Mouse (Mus musculus) left cerebral cortex, postnatal 25 days (tissue): ENCODE measurements around the gene Zfp189. TPM values are rescaled to one million over a fixed set of nuclear protein-coding genes. Genes with fewer than 3 reads are reported as not detected.
A peak's percentile ranks its signal among the peaks of the same experiment; 100 is the strongest.

Experiments used
- DNase-seq, 2 experiments: peaks; one replicate each; pipeline ENCODE4 v3.0.0; 2022; ENCODE audit warnings: low spot score in 2 of 2, mixed read lengths in 1 of 2
- intact Hi-C: fragments of 180-260 bp; cut with DNase I; formaldehyde crosslinking; loops from one replicate; pipeline ENCODE4 v1.15.1; 2025
- total RNA-seq, 2 experiments: library from RNA; stranded (reverse); gene quantifications; 2 replicates each; pipeline ENCODE4 v1.2.3; 2021

Gene Zfp189
- total RNA-seq, 2 experiments from 2014 or later, result 10.3 to 10.5 TPM

DNA sequence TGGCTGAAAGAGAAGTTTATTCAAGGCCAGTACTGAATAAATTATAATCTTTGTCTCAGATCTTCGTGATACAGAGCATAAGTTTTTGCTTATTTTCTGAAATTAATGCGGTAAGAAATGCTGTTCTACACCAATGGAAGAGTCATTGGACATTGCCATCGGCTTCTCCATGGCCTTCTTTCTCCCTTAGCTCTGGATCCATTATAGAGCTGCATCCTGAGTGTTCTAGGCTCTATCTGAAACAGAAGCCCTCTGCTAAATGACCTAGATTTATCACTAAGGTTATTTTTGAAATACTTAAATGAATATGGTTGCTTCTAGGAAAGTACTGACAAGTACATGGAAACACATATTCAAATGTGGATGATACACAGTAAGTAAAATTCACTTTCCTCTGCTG is 14.1 kb downstream of the Zfp189 start:
- DNase-seq, result no peak
- intact Hi-C loops, result no loop called here

DNA sequence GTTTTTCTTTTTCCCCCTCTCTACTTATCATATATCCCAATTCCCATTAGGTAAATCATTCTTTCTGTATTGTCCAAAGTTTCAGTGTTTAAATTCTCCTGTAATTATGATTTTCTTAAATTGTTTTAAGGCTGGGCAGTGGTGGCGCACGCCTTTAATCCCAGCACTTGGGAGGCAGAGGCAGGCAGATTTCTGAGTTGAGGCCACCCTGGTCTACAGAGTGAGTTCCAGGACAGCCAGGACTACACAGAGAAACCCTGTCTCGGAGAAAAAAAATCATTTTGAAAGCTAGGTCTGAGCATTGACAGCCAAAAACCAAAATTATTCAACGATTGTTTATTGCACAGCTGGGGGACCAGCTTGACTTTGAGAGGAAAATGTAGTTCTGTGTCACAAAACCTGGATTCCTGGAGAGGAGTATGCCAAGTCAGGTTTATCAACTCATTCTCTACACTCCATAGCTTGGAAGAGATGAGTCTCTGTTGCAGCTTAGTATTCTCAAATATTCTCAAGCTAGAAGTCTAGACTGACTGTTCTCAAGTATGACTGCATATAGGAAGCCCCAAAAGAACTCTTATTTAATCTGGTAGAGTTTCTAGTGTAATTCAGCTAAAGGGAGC is 14.8 kb downstream of the Zfp189 start:
- DNase-seq, result no peak
- intact Hi-C loops, result no loop called here

DNA sequence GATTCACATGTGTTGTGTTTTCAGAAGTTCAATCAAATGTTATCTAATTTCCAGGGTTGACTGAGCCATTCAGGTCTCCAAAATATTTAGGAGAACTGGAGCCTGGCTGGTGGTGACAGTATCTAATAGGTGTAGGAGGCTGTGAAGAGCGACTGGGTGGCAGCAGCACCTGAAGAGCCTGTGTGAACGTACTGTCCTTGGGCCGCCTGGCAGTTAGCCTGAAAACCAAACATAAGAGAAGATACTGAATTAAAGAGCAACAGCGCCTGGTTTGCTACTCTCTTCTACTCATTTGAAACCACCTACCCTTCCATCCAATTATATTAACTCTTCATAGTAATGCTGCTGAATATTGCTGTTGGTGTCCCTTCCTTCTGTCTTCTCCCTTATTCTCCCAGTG is 15.7 kb downstream of the Zfp189 start:
- DNase-seq, result no peak
- intact Hi-C loops, result no loop called here

DNA sequence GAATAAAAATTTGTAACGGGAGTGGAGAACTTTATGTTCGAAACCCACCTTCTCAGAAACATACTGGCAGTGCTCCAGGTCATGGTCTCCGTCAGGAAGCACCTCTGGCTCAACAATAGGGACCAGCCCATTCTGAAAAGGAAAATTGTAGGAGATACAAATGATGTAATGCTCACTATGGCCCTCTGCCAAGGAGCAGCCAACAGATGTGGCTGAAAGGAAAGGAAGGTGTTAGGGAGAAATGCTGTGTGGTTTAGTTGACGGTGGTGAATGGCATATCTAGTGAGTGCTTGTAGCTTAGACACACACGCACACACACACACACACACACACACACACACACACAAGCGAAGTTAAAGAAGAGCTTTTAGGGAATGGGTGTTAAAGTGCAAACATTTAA is 18.7 kb downstream of the Zfp189 start:
- intact Hi-C loops, result no loop called here
- peak in 1 of 2 experiments; percentile 10 for DNase-seq

DNA sequence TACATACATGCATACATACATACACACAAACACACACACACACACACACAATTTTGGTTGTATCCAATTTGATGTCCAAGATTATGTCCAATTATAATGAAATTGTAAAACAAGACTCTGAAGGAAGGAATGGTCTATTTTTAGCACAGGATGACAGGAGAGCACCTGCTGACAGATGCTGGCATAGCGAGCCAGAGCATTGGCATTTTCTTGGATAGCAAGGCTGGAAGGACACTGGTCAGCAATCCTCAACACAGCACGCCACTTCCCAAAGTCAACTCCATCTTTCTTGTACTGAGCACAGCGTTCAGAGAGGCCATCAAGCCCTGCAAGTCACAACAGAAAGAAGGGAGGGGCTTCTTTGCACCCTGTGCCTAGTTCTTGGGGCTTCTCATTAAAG is 20.0 kb downstream of the Zfp189 start:
- intact Hi-C loops, result no loop called here
- no peak for DNase-seq

DNA sequence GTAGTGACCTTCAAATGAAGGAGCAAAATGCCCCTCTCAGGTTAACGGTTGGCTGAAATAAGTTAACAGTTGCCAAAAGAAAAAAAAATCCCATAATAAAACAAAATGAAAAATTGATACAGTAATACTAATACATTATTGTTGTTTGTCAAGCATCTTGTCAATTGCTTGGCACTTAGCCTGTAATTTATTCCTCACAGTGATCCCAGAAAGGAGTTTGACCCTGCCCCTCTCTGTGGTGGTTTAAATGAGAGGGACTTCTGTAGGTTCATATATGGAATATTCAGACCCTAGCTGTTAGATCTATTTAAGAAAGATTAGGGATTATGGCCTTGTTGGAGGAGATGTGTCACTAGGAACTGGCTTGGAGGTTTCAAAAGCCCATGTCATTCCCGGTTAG is 25.1 kb downstream of the Zfp189 start:
- DNase-seq, result no peak
- intact Hi-C loops, result no loop called here

DNA sequence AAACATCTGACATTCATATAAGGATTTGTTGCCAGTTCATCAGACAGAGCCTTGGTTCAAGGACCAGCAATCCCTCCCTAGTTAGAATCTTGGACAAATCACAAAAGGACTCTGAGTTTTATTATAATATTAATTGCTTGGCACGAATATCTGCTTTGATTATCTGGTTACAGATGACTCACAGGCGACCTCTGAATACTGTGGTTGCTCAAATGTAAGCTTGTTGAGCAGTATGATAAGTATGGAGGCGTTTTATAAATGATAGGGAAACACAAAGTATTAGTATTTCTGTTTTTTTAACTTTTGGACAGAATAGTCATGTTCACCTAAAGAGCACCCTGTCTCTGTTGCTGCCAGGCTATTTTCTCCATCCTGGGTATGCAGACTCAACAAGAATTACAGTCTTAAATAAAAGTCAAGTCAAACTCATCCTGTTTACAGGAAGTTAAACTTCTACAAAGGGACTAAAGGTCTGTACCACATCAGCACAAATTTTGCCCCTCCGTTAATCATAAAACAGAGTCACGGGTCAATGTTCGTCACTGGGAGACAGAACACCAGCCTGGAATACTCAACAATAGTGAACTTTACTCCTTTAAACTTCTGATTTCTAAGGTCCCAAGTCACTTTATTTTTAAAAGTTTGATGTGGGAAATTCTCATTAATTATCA is 26.0 kb downstream of the Zfp189 start:
- no peak for DNase-seq
- intact Hi-C loops, result no loop called here

DNA sequence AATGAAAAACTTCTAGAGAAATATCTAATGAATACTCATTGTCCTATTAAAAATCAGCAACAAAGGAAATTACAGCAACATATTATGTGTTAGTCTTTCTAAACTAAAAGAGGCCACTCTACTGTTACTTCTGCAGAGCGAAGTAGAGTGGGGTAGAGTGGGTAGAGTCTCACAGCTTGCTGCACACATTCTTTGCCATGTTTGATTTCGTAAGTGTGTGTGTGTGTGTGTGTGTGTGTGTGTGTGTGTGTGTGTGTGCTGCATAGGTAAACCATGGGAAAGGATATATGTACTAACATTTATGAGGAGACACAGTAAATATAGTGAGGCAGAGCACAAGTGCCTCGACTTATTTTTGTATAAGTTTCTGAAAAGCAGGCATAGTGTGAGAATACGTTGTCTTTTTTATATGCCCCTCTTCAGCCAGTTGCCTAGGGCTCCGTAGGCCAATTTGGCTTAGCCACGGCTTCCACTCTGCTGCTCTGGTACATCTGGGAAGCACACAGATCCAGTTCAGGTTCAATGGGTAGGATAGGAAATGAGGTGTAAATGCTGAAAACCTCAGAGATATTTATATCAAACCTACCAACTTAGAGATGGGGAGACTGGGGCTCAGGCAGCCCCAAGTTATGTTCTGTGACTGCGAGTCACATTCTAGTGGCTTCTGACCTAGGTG is 26.7 kb downstream of the Zfp189 start:
- intact Hi-C loops, result no loop called here
- DNase-seq, result no peak

DNA sequence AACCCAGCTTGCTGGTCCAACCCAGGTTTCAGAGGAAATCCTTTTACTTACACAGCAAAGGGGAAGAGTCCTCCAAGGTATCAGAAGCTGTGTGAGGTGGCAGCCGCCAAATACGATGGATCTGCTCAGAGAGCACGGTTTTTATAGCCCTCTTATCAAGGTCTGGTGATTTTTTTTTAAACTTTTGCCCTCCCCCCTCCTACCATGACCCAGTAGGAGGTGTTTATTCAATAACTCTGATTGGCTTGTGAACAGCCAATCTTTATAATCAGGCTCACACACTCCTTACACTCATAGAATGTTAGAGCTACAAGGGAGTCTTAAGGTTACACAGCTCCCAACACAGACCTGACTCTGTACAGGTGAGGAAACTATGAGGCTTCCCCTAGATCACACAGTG is 28.4 kb downstream of the Zfp189 start, which contains the start of gene Aldob:
Gene Aldob, minus strand, starts transcription at position 164 of the 400 bp plus-strand sequence.
- intact Hi-C loops, result no loop called here
- no peak for DNase-seq

DNA sequence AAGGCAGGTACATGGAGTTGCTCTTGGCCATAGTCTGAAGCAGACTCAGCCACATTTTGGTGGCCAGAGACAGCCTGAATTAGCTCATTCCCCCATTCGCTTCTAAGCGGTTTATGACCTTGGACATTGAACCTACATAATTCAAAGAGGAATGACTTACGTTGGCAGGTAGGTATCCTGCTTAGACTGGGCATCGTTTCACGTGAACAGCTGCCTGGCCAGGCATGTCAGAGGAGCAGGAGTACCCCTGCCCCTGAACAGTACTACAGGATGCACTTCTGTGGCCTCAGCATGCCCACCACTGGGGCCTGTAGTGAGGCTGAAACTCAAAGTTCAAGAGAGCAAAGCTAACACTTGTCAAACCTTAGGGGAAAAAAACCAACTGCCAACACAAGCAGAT is 32.4 kb downstream of the Zfp189 start:
- no peak for DNase-seq
- intact Hi-C loops, result no loop called here

DNA sequence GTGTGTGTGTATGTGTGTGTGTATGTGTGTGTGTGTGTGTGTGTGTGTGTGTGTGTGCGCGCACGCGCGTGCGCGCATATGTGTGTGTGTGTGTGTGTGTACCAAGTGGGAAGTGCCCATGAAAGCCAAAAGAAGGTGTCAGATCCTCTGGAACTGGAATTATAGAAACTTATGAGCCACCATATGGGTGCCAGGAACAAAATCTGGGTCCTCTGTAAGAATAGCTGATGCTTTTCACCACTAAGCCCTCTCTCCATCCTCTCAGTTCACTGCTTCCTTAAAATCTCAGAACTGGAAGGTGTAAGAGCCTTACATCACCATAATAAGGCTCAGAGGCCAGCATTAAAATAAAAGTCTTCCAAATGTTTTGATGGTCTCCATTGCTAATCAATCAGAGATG is 36.4 kb downstream of the Zfp189 start:
- intact Hi-C loops, result loop anchor here (2.0 kb wide), 1 partner anchor 35 kb away; no protein-coding TSS in a partner anchor
- DNase-seq, result peak in 1 of 2 experiments; percentile 43

DNA sequence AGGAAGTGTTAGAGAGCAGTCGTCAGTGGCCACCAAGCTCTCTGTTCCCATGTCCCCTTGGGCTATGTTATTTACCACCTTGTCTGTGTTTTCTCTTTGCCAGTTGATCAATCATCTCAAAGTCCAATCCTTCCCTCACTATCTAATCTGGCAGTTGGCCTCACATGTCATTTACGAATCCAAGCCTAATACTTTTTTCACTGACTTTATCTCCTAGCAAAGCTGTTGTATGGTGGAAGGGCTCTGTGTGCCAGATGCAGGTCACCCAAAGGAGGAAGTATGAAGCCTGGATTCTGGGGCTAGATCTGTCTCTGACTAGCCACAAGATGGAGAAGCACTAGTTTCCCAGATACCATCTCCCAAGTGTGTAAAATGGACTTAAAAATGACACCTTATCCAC is 37.2 kb downstream of the Zfp189 start:
- intact Hi-C loops, result no loop called here
- no peak for DNase-seq

DNA sequence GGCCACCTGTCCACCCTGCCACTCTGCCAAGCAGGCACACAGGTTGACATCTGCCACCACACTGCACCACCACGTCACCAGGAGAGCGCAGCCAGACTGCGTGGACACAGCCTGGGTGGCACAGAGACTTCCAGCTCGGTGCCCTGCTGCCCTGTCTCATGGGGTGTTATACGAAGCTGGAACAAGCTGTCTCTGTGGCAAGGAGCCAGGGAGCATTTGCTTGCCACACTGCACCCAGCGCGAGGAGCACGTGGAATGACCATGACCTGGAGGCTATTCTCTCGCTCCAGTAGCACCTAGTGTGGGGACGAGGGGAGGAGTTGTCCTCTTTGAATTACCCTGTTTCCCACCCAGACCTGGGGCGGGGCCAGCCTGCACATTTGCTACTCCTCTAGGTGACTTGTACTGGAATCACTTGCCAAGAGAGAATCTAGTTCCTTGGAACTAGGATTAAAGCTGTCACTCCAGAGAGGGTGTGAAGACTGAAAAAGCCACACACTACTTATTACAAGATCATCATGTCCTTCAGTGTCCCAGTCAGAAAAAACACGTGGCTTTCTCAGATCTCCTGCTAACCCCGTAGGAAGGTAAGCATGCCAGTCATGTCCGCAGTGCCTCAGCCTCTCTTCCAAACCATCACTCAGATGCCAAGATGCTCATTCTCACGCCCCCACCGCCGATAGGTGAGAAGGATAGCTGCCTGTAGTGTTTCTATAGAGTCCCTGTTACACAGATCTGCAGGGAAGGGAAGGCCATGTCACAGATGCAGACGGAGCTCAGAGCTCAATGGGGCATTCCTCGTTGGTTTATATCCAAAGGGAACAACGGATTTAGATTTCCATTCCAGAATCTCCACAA is 39.2 kb downstream of the Zfp189 start:
- peak; percentile 35 to 43 for DNase-seq
- intact Hi-C loops, result no loop called here

DNA sequence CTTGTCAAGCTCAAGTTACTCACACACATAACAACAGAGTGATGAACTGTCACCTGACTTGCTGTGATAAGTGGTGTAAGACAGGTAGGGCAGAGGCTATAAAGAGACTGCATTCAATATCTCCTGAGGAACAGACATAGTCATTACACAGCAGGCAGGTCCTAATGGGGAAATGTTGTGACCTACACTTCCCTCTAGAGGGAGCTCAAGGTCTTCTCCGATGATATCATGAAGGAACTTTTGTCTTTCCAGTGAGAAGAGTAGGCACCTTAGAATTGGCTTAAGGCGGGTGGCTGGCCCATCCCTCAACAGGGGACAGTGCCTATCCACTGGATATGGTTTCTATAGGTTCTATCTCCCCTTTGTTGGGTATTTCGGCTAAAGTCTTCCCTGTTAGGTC is 46.6 kb downstream of the Zfp189 start:
- peak; percentile 70 to 87 for DNase-seq
- intact Hi-C loops, result loop anchor here (1.0 kb wide), 1 partner anchor 60 kb away; no protein-coding TSS in a partner anchor

DNA sequence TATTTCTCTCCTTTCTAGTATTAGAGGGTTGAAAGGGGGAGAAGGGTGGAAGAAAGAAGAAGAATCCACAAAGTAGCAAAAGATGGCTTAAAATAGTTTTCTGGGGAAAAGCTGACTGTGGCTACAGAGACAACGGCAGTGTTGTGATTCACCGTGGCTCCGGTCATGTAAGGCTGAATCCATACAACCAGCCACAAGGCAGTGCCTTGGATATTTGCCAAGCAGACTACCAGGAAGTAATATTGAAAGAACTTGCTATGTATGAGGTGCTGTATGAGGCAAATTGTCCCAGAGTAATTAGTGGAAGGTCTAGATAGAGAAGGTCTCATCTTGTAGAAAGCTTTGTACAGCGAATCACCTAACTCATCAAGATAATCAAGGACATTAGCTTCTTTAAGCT is 51.2 kb downstream of the Zfp189 start:
- DNase-seq, result no peak
- intact Hi-C loops, result no loop called here

Other genes starting within 250 kb of the Zfp189 start
- not detected for gene Acnat2, start 113.0 kb upstream of the Zfp189 start, total RNA-seq
- under 1 TPM in 1 of 2 experiments, not detected in 1; 0.37 TPM for gene Acnat1, start 47.3 kb upstream of the Zfp189 start, total RNA-seq
- under 1 TPM in 1 of 2 experiments, not detected in 1; 0.16 TPM for gene Baat, start 14.6 kb upstream of the Zfp189 start, total RNA-seq
- gene Mrpl50, start 83 bp upstream of the Zfp189 start, total RNA-seq, result 10 to 100 TPM; 28.3 to 31.2 TPM
- gene Aldob, start 28.4 kb downstream of the Zfp189 start, total RNA-seq, result 1 to 10 TPM in 1 of 2 experiments, under 1 TPM in 1; 0.96 to 1.3 TPM
- 10 to 100 TPM; 63.8 to 66.7 TPM for gene Tmem246, start 76.7 kb downstream of the Zfp189 start, total RNA-seq
- gene Rnf20, start 110.8 kb downstream of the Zfp189 start, total RNA-seq, result 10 to 100 TPM; 70.5 to 71.8 TPM
- under 1 TPM; 0.66 to 0.71 TPM for gene Ppp3r2, start 160.8 kb downstream of the Zfp189 start, total RNA-seq